Mouse (Mus musculus) lung, postnatal 0 days (tissue): Measurements from ENCODE around the gene Get4.

Experiments used
- CTCF ChIP-seq: IDR thresholded peaks from 2 replicates; pipeline ENCODE4 v1.5.1; 2016; ENCODE audit warnings: antibody characterized with exemption, mild to moderate bottlenecking
- EP300 ChIP-seq: IDR thresholded peaks from 2 replicates; pipeline ENCODE4 v1.6.1; 2016; ENCODE audit warnings: antibody characterized with exemption, mild to moderate bottlenecking, control low read depth

DNA sequence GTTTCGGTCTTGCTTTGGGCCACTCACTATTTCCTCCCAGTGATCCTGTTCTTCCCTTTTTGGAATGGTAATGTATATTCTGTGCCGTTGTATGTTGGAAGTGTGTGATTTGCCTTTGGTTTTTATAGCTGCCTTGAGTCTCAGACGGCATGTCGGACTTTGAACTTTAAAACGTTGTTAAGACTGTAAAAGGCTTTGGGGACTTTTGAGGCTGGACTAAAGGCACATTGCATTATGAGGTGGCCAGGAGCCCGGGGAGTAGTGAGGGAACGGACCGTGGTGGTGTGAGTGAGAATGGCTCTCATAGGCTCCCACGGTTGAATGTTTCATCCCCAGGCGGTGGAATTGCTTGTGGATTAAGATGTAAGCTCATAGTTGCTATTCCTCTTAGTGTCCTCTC is 45.0 kb downstream of the Get4 start:
- TF ChIP-seq EP300, result no peak
- TF ChIP-seq CTCF, result no peak
